Mouse (Mus musculus) hematopoietic multipotent progenitor cell, adult 10-12 weeks (in vitro differentiated cells): ENCODE measurements around the gene Slc2a2. TPM values are rescaled to one million over a fixed set of nuclear protein-coding genes. Genes with fewer than 3 reads are reported as not detected.

Source experiments
- polyA plus RNA-seq: library from polyadenylated mRNA; stranded (reverse); fragments of >175 nt; gene quantifications from 2 replicates; pipeline ENCODE4 v1.2.3, GENCODE M21; 2012; ENCODE audit warnings: low replicate concordance

Slc2a2 gene
- not detected in 2 replicates for polyA plus RNA-seq

GRCm38 (mm10) chr3:28697797-28698196 is at the start of gene Slc2a2:
Gene Slc2a2, plus strand, starts transcription at chr3:28697903.

Other genes with a start within 250 kb of the Slc2a2 start
- gene Eif5a2, start 83.4 kb downstream of the Slc2a2 start, polyA plus RNA-seq, result 1.0 and 1.1 TPM in 2 replicates
- gene Rpl22l1, start 107.5 kb downstream of the Slc2a2 start, polyA plus RNA-seq, result 7.3 and 15.4 TPM in 2 replicates
- gene Gm1527, start 194.7 kb downstream of the Slc2a2 start, polyA plus RNA-seq, result not detected in 2 replicates